Mouse (Mus musculus) spleen, adult 2 months (tissue): ENCODE data around the gene Fam229b.

Experiments used
- CTCF ChIP-seq: fragments of 200-500 bp; IDR thresholded peaks from 2 replicates; pipeline ENCODE4 v1.5.1; 2011; ENCODE audit warnings: mild to moderate bottlenecking, inconsistent platforms; ENCODE audit not compliant: insufficient read depth, insufficient read length, insufficient replicate concordance; ENCODE audit errors: extremely low read depth
- POLR2A ChIP-seq: fragments of 200-500 bp; IDR thresholded peaks from 2 replicates; pipeline ENCODE4 v1.6.1; 2011; ENCODE audit warnings: low read depth, low read length, inconsistent platforms

DNA sequence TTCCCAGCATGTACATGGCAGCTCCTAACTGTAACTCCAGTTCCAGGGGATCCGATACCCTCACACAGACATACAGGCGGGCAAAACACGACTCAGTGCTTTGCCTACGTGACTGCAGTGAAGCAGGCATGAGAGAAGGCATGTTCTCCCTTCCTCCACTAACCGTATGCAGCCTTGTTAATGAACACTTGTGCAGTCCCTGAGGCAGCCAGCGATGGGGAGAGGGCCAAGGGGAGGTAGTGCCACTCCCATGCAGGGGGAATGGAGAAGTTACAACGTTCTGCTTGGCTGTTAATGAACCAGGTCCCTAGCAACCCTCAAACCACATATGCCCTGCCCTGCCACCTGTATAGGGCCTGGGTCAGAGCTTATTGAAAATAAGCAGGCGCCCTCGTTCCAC lies 35.9 kb upstream of the Fam229b start:
- no peak for TF ChIP-seq POLR2A
- TF ChIP-seq CTCF, result no peak
